Mouse (Mus musculus) stomach, postnatal 0 days (tissue): ENCODE measurements at regions not wholly inside any gene's neighbourhood (a gene's known extent, or its start where the extent isn't known, plus 50 kb on each side); places are given as distances from the start of the nearest gene placed in this dataset.

ENCODE experiments used
- CTCF ChIP-seq: IDR thresholded peaks from 2 replicates; pipeline ENCODE4 v1.5.1; 2016; ENCODE audit warnings: antibody characterized with exemption, low read depth, mild to moderate bottlenecking, moderate library complexity
- EP300 ChIP-seq: optimal IDR thresholded peaks from 2 replicates; pipeline ENCODE3; 2016; ENCODE audit warnings: antibody characterized with exemption

DNA sequence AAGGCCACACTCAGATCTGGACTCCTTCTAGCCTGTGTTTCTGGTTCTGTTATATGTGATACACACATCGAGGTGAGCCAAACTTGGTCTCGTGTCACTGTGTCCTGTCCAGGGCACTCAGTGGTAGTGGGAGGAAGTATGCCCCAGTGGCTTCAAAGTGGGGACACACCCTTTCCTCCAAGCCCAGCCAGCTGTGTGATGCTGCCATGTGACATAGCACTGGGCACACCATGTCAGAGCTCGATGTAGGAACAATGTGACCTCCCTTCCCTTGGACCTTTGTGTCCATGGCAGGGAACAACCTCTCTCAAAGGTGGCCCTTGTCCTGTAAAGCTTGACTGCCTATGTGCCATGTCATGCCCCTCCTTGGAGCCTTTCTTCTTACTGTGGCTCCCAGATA, 54.5 kb downstream of the Calml3 start:
- no peak for TF ChIP-seq EP300
- TF ChIP-seq CTCF: no peak
